Mouse (Mus musculus) CH12.LX (cell line): ENCODE data around the gene Mpz. TPM values are rescaled to one million over a fixed set of nuclear protein-coding genes. Genes with fewer than 3 reads are reported as not detected.

Experiments used
- DNase-seq: peaks from one replicate; pipeline ENCODE4 v3.0.0-alpha.2; 2013; ENCODE audit errors: extremely low read depth
- H3K27ac ChIP-seq: 2 replicates; pipeline ENCODE4 v1.5.1; 2012; ENCODE audit warnings: low read depth, mild to moderate bottlenecking, control low read depth, moderate library complexity; ENCODE audit not compliant: insufficient read depth
- H3K27me3 ChIP-seq: replicated peaks from 2 replicates; pipeline ENCODE3; 2012; ENCODE audit warnings: inconsistent platforms
- H3K36me3 ChIP-seq, 2 experiments: replicated peaks in 1 of 2; 2 replicates each; pipeline versions ENCODE3 to v1.6.1; 2012; ENCODE audit warnings: inconsistent platforms in 1 of 2, low read length in 1 of 2, mild to moderate bottlenecking in 1 of 2, mixed read lengths in 1 of 2, moderate library complexity in 1 of 2; ENCODE audit not compliant: control insufficient read depth in 1 of 2, insufficient read depth in 1 of 2
- H3K4me1 ChIP-seq, 2 experiments: 2 replicates each; pipeline ENCODE4 v1.6.1; 2012; ENCODE audit warnings: inconsistent platforms in 1 of 2, moderate library complexity in 1 of 2; ENCODE audit not compliant: insufficient read depth in 2 of 2, control insufficient read depth in 1 of 2
- H3K4me2 ChIP-seq: 2 replicates; pipeline ENCODE4 v1.6.1; 2012; ENCODE audit warnings: low read depth, mild to moderate bottlenecking, control low read depth; ENCODE audit not compliant: poor library complexity, insufficient read depth, severe bottlenecking
- H3K4me3 ChIP-seq, 3 experiments: fragments of 150-350 bp in 1 of 3; sonication (generic) in 1 of 3; replicated peaks in 1 of 3; 2 replicates each; pipeline versions ENCODE3 to v1.5.1; 2011 to 2012; ENCODE audit warnings: low read depth in 2 of 3, low read length in 2 of 3, mild to moderate bottlenecking in 2 of 3, moderate library complexity in 2 of 3, control low read depth in 1 of 3, improper control_type of control experiment in 1 of 3, inconsistent platforms in 1 of 3, mixed read lengths in 1 of 3; ENCODE audit not compliant: poor library complexity in 1 of 3
- H3K79me2 ChIP-seq: replicated peaks from 2 replicates; pipeline ENCODE4 v1.6.1; 2012; ENCODE audit warnings: mild to moderate bottlenecking, moderate library complexity; ENCODE audit not compliant: control insufficient read depth, poor library complexity, insufficient read depth, severe bottlenecking; ENCODE audit errors: extremely low read depth
- H3K9ac ChIP-seq: 2 replicates; pipeline ENCODE4 v1.6.1; 2012; ENCODE audit warnings: low read depth, mild to moderate bottlenecking, control low read depth, moderate library complexity; ENCODE audit not compliant: insufficient read depth
- H3K9me3 ChIP-seq: replicated peaks from 2 replicates; pipeline ENCODE3; 2012; ENCODE audit warnings: low read length, inconsistent platforms, mixed read lengths
- BHLHE40 ChIP-seq: IDR thresholded peaks from 2 replicates; pipeline ENCODE4 v1.6.1; 2011; ENCODE audit warnings: mild to moderate bottlenecking, low read depth, low read length, improper control_type of control experiment
- CHD1 ChIP-seq: IDR thresholded peaks from 2 replicates; pipeline ENCODE4 v1.6.1; 2012; ENCODE audit warnings: low read depth, low read length, improper control_type of control experiment, inconsistent platforms
- ELF1 ChIP-seq: IDR thresholded peaks from 2 replicates; pipeline ENCODE4 v1.6.1; 2014; ENCODE audit warnings: low read depth, mild to moderate bottlenecking, inconsistent platforms, low read length, improper control_type of control experiment
- ETS1 ChIP-seq: conservative IDR thresholded peaks from 2 replicates; pipeline ENCODE4 v1.6.1; 2012; ENCODE audit warnings: low read depth, mild to moderate bottlenecking, inconsistent platforms, low read length, improper control_type of control experiment, moderate library complexity
- GABPA ChIP-seq: IDR thresholded peaks from 2 replicates; pipeline ENCODE4 v1.6.1; 2012; ENCODE audit warnings: low read depth, low read length, improper control_type of control experiment, inconsistent platforms; ENCODE audit not compliant: insufficient replicate concordance
- IRF4 ChIP-seq: IDR thresholded peaks from 2 replicates; pipeline ENCODE4 v1.6.1; 2014; ENCODE audit warnings: low read depth, mild to moderate bottlenecking, inconsistent platforms, low read length, improper control_type of control experiment
- JUN ChIP-seq: IDR thresholded peaks from 2 replicates; pipeline ENCODE4 v1.6.1; 2011; ENCODE audit warnings: low read depth, mild to moderate bottlenecking, low read length, improper control_type of control experiment, moderate library complexity; ENCODE audit not compliant: insufficient read depth
- JUND ChIP-seq: conservative IDR thresholded peaks from 2 replicates; pipeline ENCODE4 v1.6.1; 2011; ENCODE audit warnings: low read depth, low read length, improper control_type of control experiment
- MAX ChIP-seq: IDR thresholded peaks from 2 replicates; pipeline ENCODE4 v1.6.1; 2011; ENCODE audit warnings: low read length, improper control_type of control experiment
- MEF2A ChIP-seq: IDR thresholded peaks from 2 replicates; pipeline ENCODE4 v1.6.1; 2014; ENCODE audit warnings: low read depth, mild to moderate bottlenecking, inconsistent platforms, low read length, improper control_type of control experiment, borderline replicate concordance
- MXI1 ChIP-seq: IDR thresholded peaks from 2 replicates; pipeline ENCODE4 v1.6.1; 2011; ENCODE audit warnings: mild to moderate bottlenecking, low read depth, low read length, improper control_type of control experiment
- MYC ChIP-seq: IDR thresholded peaks from 2 replicates; pipeline ENCODE4 v1.6.1; 2011; ENCODE audit warnings: low read depth, mild to moderate bottlenecking, improper control_type of control experiment, low read length
- NRF1 ChIP-seq: IDR thresholded peaks from 2 replicates; pipeline ENCODE4 v1.6.1; 2014; ENCODE audit warnings: low read depth, mild to moderate bottlenecking, inconsistent platforms, low read length, improper control_type of control experiment, moderate library complexity
- PAX5 ChIP-seq: IDR thresholded peaks from 2 replicates; pipeline ENCODE4 v1.6.1; 2012; ENCODE audit warnings: low read length, inconsistent platforms, mixed read lengths
- RCOR1 ChIP-seq: conservative IDR thresholded peaks from 2 replicates; pipeline ENCODE4 v1.6.1; 2012; ENCODE audit warnings: low read depth, mild to moderate bottlenecking, inconsistent platforms, low read length, improper control_type of control experiment
- SIN3A ChIP-seq: IDR thresholded peaks from 2 replicates; pipeline ENCODE4 v1.6.1; 2012; ENCODE audit warnings: low read length, improper control_type of control experiment, inconsistent platforms
- TBP ChIP-seq: conservative IDR thresholded peaks from 2 replicates; pipeline ENCODE4 v1.6.1; 2011; ENCODE audit warnings: low read depth, low read length, improper control_type of control experiment
- TCF12 ChIP-seq: IDR thresholded peaks from 2 replicates; pipeline ENCODE4 v1.6.1; 2014; ENCODE audit warnings: low read depth, mild to moderate bottlenecking, inconsistent platforms, low read length, improper control_type of control experiment
- UBTF ChIP-seq: IDR thresholded peaks from 2 replicates; pipeline ENCODE4 v1.6.1; 2012; ENCODE audit warnings: low read depth, mild to moderate bottlenecking, inconsistent platforms, low read length, improper control_type of control experiment, moderate library complexity
- USF1 ChIP-seq: IDR thresholded peaks from 2 replicates; pipeline ENCODE4 v1.6.1; 2014; ENCODE audit warnings: low read depth, mild to moderate bottlenecking, inconsistent platforms, low read length, improper control_type of control experiment
- USF2 ChIP-seq: conservative IDR thresholded peaks from 2 replicates; pipeline ENCODE4 v1.6.1; 2011; ENCODE audit warnings: low read depth, low read length, improper control_type of control experiment
- ZC3H11A ChIP-seq: IDR thresholded peaks from 2 replicates; pipeline ENCODE4 v1.6.1; 2012; ENCODE audit warnings: low read depth, mild to moderate bottlenecking, inconsistent platforms, low read length, improper control_type of control experiment
- ZNF384 ChIP-seq: IDR thresholded peaks from 2 replicates; pipeline ENCODE4 v1.6.1; 2012; ENCODE audit warnings: low read depth, low read length, improper control_type of control experiment, inconsistent platforms
- dilution Hi-C: fragments of 300-500 bp; cut with MboI; formaldehyde crosslinking; loops from 2 replicates; pipeline ENCODE4 v1.14.3; 2020; ENCODE audit warnings: low sequenced_read_pairs; ENCODE audit not compliant: extremely low pct_unique_long_range_greater_than_20kb, extremely low pct_ligation_motif_present
- in situ Hi-C: fragments of 300-500 bp; cut with MboI; formaldehyde crosslinking; loops from 3 replicates; pipeline ENCODE4 v1.14.3; 2019; ENCODE audit warnings: low sequenced_read_pairs, low pct_ligation_motif_present, low pct_unique_long_range_greater_than_20kb, mixed read lengths
- polyA plus RNA-seq: library from polyadenylated mRNA; unstranded; fragments of >175 nt; gene quantifications from 2 replicates; pipeline ENCODE4 v1.2.1, GENCODE M21; 2012; ENCODE audit warnings: low read depth; ENCODE audit not compliant: insufficient read length
- total RNA-seq, 2 experiments: library from RNA; depleted of rRNA; stranded (reverse); fragments of 300-350 nt in 1 of 2; fragments of >200 nt in 1 of 2; gene quantifications; 2 replicates each; pipeline ENCODE4 v1.2.3; 2012 to 2014

Mpz gene
- total and polyA plus RNA-seq, 3 experiments: 0.21 to 0.49 TPM; not detected in 1

GRCm38 (mm10) chr1:171111781-171112575 lies 38.5 kb upstream of the Mpz start:
- H3K4me2 ChIP-seq: peak overlapping the region; percentile 93
- no peak overlapping the region for H3K27ac ChIP-seq
- dilution Hi-C loops: no loop called here
- no peaks in the 10 kb centered on the region for H3K79me2 ChIP-seq
- no peaks in the 10 kb centered on the region for H3K9me3 ChIP-seq
- peak overlapping the region; percentile 72 for H3K9ac ChIP-seq
- in situ Hi-C loops: loop anchor here (5.0 kb wide), 2 partner anchors 110 to 215 kb away; partner anchors contain the start of gene Tomm40l
- no peaks in the 10 kb centered on the region for H3K36me3 ChIP-seq
- TF ChIP-seq UBTF (0 out of 2 replicates have a peak, but pooled peaks have one; percentile 45), TCF12 (no peak), USF1 (no peak), GABPA (no peak), JUND (no peak), RCOR1 (no peak), JUN (no peak), MYC (no peak), ZC3H11A (no peak), MXI1 (peak; percentile 70), ZNF384 (peak; percentile 86), TBP (0 out of 2 replicates have a peak, but pooled peaks have one; percentile 29), PAX5 (no peak), MEF2A (no peak), NRF1 (no peak), SIN3A (no peak), ELF1 (no peak), CHD1 (no peak), ETS1 (no peak), MAX (peak; percentile 64; the same call in 1 of the 2 replicates), USF2 (no peak), IRF4 (no peak), BHLHE40 (peak; percentile 93)
- no peak for DNase-seq
- no peaks in the 10 kb centered on the region for H3K27me3 ChIP-seq
- peaks cover 6 to 17% of the 10 kb centered on the region in 2 experiments for H3K4me1 ChIP-seq
- H3K4me3 ChIP-seq: peak overlapping the region; percentile 53 to 64 (median 59)
